Mouse (Mus musculus) heart, postnatal 4 days (tissue): ENCODE measurements around the gene Izumo2. TPM values are rescaled to one million over a fixed set of nuclear protein-coding genes. Genes with fewer than 3 reads are reported as not detected.

Experiments used
- DNase-seq: peaks from one replicate; pipeline ENCODE4 v3.0.0; 2021
- total RNA-seq, 2 experiments: library from RNA; stranded (reverse); gene quantifications; 2 replicates each; pipeline ENCODE4 v1.2.3; 2021

Gene Izumo2
- not detected for total RNA-seq

DNA sequence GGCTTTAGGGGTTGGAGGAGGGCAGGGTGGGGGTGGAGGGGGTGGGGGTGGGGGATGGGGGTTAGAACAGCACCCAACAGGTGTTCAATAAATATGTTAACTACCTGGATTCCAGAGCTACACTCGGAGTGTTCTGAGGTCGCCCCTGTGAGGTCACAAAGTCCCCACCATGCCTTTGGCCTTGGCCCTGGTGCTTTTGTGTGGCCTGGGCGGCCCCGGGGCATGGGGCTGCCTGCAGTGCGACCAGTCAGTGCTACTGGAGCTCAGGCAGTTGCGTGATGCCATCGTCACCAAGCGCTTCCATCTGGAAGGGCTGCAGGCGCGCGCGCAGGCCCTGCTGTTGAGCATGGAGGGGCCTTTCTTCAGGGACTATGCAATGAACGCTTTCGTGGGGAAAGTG lies at the start of gene Izumo2:
TSS of gene Izumo2 (plus strand) at position 169 of the 400 bp plus-strand sequence.
- DNase-seq = no peak

DNA sequence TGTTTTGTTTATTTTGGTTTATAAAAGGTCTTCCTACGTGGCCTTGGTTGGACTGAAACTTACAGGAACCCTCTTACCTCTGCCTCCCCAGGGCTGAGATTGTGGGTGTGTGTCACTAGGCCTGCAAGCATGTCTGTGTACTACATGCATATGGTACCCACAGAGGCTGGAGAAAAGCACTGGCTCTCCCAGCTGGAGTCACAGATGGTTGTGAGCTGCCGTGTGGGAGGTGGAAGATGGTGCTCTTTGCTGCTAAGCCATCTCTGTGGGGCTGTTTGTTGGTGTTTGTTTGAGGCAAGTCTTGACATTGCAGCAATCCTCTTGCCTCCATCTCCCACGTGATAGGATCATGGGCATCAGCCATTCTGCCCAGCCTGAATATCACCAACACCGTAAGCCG lies 47.3 kb upstream of the Izumo2 start:
- DNase-seq = no peak

DNA sequence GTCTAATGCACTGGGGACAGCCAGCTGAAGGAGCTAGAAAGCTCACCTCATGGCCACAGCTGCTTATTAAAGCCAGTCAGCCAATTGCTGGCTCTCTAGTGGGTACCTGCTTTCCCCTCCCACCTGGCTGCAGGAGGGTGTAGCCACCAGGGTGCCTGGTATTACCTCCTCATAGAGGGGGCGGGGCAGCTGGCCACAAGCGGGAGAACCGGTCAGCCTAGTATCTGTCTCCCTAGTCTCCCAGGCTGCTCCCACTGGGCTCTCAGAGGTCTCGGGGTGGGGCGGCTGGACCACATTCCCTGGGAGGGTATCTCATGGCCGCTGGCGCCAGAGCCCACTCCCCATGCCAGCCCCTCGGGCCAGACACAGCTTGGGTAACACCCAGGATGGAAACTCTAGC lies 46.4 kb upstream of the Izumo2 start:
- no peak for DNase-seq

DNA sequence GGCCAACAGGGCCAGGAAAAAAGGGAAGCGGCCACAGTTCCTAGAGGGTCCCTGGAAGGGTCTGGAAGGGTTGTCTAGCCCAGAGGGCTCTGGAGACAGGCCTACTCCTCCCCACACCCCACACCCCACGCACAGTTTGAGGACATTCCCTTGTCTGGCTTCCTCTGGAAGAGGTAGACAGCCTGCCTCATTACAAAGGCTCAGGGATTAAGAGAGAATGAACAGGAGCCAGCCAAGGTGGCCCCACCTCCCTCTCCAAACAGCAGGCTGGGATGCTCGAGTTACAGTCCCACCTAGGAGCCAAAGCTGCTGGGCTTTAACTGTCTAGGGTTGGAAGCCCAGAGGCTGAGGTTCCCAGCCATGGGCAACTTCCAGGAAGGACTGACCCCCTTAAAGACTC lies 46.0 kb upstream of the Izumo2 start:
- no peak for DNase-seq

DNA sequence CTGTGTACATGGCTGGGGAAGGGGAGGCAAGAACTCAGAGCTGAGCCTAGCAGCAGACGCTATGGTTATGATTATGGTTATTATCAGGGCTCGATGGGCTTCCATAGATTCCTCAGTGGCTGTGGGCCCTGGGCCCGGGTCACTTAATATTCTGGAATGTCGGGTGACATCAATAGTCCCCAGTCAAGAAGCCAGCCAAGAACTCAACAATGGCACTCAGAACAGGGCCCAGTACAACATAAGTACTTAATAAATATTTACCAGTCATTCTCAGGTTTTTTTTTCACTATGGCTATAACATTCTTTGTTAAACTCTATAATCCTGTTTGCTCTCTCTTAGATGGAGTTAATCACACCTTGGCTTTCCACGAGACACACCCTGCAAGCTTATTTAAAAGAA lies 45.0 kb upstream of the Izumo2 start:
- no peak for DNase-seq

DNA sequence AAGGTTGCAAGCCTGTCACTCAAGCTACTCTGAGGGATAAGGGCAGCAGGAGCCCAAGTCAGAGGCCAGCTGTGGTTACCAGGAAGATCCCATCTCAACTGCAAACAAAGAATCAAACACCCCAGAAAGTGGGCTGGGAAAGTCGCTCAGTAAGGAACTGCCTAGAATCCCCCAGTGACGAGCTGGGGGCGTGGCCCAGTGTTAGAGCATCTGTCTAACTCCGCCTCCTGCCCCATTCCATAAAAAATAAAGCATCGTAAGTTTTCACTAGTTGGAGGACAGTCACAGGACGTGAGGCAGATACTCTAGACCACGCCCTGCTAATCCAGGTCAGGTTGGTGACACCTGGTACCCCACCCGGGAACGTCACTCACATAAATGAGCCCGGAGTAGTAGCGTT lies 43.8 kb upstream of the Izumo2 start:
- no peak for DNase-seq

DNA sequence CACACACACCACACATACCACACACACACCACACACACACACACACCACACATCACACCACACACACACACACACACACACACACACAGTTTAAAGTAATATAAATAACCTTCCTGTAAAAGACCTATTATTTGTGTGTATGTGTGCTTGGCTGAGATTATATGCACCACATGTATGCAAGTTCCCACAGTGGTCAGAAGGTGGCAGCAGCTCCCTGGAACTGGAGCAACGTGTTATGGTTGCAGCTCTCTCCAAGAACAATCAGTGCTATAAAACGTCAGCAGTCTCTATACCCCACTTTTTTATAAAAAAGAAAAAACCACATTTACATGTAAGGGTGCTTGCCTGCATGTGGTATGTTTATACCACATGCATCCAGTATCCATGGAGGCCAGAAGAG lies 42.1 kb upstream of the Izumo2 start:
- no peak for DNase-seq

DNA sequence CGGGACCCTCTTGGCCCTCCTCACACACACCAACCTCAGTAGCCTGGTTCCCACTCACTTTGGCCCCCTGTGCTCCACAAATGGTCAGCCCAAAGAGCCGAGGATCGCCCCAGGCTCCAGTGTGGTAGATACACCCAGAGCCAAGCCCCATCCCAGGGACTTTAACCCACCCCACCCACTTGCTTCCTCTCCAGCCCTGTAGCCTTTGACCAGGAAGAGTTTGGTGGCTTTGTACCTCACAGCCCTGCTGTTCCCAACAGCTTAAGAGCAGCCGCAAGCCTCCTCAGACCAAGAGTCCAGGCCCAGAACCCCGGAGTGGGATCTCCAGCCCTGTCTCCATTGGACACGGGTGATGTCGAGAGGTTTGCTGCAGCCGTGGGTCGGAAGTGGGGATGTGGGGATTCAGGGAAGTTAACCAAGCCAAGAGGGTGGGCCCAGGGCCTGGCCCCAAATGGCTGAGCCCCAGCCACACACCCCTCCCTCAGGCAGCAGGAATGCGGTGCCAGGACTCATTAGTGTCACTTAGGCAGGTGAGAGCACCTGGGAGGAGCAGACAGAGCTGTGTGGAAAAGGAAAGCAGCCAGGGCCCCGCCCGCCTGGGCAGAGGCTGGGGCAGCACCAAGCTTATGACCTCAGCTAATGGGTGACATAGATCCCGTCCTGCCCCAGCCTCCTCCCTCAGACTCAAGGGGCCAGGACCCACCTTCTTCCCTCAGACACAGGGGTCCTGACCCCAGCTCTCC lies 40.4 kb upstream of the Izumo2 start:
- DNase-seq = no peak

DNA sequence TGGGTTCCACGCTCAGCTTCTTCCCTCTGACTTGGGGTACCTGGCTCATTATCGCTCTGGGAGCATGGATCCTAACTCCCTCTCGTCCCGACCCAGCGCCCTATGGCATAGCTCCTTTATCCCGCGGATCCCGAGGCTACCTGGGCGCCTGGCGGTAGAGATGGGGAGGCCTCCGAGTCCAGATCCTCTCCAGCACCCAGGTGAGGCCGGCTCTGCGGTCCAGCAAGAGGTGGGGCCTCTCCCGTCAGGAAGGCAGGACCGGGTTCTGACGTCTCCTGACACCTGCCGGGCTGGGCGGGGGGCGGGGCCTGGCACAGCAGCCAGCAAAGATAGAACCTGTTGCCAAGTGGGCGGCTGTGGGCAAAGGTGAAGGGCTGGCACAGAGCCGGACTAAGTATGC lies 39.4 kb upstream of the Izumo2 start:
- DNase-seq = no peak

DNA sequence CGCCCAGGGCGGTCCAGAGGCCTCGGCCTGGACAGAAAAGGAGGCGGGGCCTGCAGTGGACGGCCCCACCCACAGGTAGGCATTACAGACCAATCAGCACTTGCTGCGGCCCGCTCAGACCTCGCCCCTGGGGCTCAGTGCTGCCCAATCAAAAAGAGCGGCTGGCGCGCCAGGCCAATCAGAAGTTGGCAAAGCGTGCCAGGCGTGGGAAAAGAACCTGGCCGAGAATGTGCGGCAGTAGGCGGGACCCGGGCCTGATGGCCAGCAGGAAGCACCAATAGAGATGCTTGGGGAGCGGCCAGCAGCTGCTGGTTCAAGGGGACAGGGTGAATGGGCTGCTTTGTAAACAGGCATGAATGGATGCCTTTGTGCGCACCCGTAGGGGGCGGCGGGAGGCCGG lies 37.7 kb upstream of the Izumo2 start, which contains the start of gene Myh14:
TSS of gene Myh14 (minus strand) at position 41 of the 400 bp plus-strand sequence.
- DNase-seq = peak; percentile 92

DNA sequence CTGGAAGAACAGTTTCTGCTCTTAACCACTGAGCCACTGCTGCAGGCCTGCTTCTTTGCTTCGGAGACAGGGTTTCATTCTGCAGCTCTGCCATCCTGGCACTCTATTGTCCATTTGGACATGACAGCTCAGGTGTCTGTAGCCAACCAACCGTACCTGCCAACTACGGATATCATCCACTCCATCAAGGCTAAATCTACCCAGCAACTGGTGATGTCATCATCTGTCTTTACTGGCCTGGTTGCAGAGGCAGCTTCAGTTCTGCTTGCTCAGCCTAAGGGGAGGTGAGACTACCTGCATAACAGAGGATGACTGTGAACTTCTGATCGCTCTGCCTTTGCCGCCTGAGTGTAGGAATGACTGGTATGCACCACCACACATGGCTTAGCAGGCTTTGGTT lies 36.3 kb upstream of the Izumo2 start:
- DNase-seq = no peak

DNA sequence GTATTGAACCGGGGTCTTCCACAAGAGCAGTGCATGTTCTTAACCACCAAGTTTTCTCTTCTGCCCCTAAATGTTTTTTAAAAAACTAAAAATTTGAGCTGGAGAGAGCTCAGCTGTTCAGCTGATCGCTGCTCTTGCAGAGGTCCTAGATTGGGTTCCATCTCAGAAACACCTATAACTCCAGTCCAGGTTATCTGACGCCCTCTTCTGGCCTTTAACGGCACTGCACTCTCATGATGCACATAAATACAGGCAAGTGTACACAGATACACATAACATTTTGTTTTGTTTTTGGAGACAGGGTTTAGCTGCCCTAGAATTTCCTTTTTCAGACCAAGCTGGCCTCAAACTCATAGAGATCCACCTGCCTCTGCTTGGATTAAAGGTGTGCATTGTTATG lies 34.0 kb upstream of the Izumo2 start:
- no peak for DNase-seq

DNA sequence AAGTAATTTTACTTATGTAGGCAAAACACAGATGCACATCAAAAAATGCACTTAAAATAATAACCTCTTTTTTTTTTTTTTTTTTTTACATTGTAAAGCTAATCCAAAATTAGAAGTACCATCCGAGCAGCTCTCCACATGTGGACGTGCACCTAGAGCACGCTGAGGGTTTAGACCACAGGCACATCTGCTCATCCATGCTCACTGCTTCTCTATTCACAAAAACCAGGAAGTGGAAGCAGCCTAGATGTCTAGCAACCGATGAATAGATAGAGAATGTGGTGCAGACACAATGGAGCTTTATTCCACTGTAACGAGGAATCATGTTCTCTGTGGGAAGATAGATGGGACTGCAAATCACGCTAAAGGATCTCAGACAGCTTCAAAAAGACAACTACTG lies 33.4 kb upstream of the Izumo2 start:
- no peak for DNase-seq

DNA sequence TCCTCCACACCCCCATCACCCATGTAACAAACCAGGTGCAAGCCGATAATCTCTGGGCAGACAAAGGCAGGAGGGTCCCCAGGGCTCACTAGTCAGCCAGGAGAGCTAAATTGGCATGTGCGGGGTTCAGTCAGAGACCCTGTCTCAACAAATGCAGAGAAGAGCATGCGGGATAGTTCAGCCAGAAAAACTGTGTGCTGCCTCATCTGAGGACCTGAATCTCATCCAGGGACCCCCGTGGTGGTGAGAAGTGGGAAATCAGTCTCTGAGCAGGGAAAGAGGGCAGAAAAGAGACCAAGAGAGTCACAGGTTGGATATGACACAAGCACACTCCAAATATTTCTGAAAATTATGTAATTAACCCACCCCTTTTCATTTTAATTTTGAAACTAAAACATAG lies 32.4 kb upstream of the Izumo2 start:
- DNase-seq = no peak

DNA sequence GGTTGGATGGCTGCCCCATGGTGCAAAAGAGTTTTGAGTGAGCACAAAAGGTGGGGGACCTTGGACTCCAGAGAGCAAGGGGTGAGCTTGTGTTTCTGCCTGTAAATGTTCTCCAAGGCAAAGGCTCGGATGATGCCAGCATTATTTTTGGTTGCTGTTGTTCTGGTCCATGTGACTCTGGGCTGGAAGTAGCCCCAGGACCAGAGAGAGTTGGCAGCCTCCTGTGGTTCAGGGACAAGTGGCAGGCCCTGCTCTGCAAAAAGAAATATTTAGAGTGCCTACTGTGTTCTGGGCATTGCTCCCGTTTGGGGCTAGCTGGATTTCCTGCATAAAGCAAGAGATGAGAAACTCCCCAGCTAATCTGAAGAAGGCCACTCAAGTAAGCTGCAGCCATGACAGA lies 31.9 kb upstream of the Izumo2 start:
- peak; percentile 63 for DNase-seq

DNA sequence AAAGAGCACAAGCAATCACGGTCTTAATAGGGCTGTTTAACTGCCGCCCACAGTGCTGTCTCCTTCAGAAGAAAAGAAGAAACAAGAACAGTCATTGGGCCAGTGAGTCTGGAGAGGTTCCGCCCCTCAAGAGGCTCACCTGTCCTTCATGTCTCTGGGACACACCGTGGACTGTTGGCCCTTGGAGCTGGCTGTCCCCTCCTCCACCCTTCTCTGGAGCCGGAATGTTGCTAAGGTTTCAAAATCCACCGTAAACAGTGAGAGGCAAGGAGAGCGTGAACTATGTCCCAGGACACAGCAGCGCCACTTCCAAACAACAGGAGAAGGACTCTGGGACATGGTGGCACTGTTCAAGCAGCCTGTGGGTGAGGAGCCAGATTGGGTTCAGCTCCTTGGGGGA lies 24.9 kb upstream of the Izumo2 start:
- peak; percentile 51 for DNase-seq

DNA sequence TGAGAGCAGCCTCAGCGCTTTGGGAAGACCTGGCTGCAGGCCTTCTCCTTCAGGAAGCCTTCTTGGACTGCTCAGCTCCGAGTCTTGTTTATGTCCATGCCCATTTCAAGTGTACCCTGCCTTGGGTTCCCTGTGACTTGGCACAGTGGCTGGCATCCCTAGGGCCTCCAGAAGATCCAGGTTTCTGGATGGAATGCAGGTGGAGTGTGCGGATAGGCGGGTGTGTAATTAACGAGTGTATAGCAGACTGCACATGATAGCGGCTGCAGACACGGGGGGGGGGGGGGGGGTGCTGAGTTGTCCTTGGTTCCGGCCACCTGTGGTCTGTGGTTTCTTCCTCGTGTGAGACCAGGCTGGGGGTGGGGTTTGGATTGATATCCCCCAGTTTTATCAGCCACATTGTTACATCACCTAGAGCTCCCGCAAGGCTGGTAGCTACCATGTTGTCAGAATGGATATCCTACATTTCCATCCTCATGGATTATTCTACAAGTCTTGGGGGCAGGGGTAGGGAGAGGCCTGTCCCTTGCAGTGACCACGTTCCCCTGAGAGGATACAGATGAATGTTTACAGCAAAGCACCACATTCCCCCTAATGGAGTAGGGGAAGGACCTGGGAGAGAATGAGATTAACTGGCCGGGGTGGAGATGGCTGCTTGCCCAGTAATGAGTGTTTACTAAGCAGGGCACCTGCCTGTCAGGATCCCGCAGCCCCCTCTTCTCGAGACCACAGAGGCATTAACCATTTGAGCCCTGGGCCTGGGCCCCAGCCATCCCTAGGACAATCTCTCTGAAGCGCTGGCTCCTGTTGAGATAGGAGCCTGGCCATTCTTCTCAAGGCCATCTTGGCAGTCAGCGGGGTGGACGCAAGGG lies 22.8 kb upstream of the Izumo2 start:
- DNase-seq = peak; percentile 76

DNA sequence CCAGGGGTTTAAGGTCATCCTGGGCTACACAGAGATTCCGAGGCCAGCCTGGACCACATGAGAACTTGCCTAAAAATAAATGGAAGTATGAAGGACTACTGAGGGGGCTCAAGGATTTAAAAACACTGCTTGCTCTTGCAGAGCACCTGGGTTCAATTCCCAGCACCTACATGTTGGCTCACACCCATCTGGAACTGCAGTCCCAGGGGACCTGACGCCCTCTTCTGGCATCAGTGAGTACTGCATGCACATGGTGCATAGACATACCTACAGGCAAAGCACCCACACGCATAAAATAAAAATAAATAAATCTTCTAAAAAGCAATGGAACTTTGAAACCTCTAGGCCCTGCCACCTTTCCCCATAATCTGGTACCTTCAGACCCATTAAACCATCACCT lies 19.7 kb upstream of the Izumo2 start:
- no peak for DNase-seq

DNA sequence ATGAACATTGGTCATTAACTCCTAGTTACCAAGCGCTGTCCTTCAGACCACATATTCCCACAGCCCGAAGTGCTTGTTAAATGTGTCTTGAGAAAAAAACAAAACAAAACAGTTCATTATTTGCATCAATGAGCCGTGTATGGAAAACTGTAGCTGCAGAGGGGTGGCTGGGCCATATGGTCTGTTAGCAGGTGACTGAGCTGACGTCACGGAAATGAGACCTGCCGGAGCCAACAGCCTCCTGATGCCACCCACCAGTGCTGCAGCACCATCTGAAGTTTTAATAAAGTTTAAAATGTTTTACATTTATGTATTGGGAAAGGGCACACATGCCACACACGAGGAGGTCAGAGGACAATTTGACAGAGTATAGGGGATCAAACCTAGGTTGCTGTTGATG lies 19.2 kb upstream of the Izumo2 start:
- no peak for DNase-seq

DNA sequence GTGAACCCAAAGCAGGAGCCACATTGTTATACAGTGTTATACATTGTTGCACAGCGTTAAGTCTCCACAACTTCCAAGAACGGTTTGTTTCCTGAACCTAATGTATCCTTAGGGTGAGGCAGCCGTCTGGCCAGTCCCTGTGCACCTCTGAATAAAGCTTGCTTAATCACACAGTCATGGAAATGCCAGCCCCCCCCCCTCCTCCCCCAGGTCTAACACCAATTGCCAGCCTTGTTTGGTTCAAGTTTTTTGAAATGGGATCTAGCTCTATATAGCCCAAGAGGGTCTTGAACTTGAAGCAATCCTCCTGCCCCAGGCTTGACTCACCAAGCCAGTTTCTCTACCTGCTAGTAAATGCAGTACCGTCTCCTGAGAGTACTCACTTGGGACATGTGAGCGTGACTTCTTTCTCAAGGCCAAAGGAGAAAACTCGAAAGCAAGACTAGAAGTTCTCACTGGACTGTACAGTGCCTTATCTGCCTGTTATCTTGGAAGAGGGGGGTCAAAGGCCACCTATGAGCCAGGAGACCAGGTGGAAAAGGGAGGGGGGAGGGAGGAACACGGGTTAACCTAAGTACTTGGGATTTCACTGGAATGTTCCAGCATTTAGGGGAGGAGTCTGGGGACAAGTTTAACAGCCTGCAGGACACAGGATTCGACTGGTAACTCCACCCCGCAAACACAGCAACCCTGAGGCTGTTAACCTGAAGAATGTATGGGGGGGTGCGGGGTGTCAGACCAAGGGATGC lies 14.9 kb upstream of the Izumo2 start:
- no peak for DNase-seq

DNA sequence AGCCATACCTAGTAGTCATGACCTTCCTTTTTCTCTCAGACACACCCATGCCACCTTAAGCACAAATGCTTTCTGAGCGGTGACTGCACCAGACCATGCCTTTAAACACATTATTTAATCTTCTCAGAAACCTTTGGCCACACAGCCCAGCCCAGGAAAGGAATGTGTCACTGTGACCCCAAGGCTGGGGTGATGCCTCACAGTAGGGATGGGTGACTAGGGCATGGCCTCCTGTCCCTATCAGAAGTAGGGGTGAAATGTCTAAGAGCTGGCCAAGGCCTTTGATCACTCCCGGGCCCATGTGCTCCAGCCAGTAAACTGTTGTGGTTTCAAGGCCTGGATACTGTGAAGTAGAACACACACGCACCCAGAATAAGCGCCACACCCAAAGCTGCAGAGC lies 13.3 kb upstream of the Izumo2 start:
- no peak for DNase-seq

DNA sequence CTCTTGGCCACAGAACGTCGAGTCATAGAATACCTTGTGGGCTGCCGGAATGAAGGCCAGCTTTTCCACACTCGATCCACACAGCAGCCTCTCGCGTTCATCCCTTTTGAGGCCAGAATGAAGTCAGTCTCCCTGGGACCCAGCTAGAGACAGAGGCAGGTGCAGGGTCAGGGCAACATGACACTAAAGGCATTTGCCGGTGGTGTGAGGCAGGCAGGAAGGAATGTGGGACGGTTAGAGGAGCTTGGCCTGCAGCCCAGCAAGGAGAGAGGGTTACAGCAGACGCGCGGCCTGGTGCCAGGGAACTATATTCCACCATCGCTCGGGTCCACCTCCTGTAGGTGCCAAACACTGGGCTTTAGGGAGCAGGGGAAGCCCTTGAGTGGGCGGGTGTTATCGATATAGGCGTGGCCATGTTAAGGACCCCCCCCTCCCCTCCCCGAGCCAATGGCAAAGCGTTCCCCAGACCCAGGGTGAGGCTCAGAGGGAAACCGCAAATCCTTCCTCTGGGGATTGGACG lies 11.3 kb upstream of the Izumo2 start:
- DNase-seq = peak; percentile 87

DNA sequence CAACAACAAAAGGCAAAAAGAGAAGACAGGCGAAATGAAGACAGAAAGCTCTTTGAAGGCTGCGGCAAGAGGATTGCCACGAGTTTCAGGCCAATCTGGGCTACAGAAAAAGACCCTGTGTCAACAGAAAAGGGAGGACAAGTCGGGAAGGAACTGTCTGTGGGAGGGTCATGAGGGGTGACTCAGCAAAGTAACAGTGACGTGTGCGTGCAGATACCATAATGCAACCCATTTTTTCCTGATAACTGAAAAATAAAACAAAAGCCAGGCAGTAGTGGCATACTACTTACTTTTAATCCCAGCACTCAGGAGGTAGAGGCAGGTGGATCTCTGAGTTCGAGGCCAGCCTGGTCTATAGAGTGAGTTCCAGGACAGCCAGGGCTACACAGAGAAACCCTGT lies 10.6 kb upstream of the Izumo2 start:
- DNase-seq = no peak
